Mouse (Mus musculus): ENCODE results near the gene Ace. TPM values are rescaled to one million over a fixed set of nuclear protein-coding genes. Genes with fewer than 3 reads are reported as not detected.

Gene Ace
- under 1 TPM in 1 of 2 experiments, not detected in 1; 0.11 TPM for polyA plus RNA-seq (2017; shearing (Covaris generic))

DNA sequence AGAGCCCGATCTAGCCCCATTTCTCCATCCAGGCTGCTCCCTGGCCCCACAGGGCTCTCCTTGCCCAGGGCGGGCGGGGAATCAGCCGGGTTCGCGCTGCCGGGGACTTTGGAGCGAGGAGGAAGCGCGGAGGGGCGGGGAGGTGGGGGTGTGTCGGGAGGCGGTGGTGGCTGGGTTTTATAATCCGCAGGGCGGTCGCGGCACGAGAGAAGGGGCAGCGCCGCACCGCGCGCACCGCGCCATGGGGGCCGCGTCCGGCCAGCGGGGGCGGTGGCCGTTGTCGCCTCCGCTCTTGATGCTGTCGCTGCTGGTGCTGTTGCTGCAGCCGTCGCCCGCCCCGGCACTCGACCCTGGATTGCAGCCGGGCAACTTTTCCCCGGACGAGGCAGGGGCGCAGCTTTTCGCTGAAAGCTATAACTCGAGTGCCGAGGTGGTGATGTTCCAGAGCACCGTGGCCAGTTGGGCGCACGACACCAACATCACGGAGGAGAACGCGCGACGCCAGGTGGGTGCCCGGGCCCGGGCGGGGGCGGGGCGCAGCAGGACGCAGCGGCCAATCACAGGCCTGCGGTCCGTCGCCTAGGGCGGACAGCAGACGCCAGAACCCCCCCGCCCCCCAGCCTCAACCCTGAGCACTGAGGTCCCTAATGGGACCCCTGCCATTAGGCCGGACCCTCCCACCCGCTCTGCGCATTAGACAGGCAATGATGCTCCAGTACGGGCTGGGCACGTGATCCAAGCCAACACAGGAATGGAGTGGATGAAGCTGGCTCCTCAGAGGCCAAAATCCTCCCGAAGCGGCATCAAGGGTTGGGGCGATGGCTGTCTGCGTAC, at the start of gene Ace:
Ace (plus strand) TSS at position 205 of the 834 bp plus-strand sequence.
- no peak for ATAC-seq

- no peak for ATAC-seq
Measured at GRCm38 (mm10) chr11:105920098-105920785, 47.5 kb upstream of the Ace start.

DNA sequence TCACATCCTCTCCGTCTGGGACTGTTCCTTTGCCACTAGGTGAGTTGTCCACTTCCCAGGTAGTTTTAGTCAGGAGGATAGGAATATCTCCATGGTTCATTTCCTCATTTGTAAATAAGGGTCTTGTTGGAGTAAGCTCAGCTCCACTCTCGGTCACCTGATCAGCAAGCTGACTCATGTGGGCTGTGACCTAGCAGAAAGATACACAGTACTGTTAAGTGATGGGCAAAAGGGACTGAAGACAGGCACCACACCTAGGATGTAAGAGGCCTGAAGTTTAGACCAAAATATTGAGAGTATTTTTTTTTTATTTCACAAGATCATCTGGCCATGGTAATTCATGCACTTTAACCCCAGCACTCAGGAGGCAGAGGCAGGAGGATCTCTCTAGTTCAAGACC, 46.9 kb upstream of the Ace start:
- no peak for ATAC-seq

DNA sequence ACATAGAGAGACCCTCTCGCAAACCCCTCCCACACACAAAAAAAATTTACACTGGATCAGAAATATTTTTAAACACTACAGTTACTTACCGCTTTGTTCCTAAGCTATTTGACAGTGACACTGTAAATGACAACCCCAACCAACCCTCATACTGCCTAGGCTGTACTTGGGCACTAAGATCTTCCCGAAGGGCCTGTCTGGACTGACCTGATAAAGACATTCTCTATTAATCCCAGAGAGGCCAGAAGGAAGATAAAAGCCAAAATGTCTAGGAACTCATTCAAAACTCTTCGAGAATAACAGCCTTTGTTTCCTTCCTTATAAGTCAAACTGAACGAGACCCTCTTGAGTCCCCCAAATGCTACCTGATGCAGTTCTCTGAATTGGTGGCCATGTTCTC, 46.5 kb upstream of the Ace start:
- ATAC-seq: no peak

DNA sequence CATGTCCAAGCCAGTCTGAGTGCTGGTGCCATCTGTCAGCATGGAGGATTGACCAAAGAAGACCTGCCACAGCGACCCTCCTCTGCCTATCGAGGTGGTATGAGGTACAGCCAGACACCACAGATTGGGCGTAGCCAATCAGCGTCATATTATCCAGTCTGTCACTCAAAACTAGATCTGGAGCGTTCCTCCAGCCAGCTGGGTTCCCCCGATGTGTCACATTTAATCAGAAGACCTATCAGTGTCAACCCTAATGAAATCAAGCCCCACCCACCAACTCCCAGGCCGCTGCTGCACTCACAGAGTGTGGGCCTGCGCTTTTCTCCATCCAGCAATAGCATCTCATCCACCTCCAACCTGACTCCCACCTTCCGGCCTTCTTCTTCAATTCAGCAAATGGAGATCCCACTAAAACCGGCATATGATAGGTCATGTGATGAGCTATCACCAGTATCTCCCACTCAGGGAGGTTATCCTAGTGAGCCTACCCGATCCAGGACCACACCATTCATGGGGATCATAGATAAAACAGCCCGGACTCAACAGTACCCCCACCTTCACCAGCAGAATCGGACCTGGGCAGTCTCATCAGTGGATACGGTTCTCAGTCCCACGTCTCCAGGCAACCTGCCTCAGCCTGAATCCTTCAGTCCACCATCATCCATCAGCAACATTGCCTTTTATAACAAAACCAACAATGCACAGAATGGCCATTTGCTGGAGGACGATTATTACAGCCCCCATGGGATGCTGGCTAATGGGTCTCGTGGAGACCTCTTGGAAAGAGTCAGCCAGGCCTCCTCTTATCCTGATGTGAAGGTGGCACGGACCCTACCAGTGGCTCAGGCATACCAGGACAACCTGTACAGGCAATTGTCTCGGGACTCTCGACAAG, 44.7 kb upstream of the Ace start:
- no peak for ATAC-seq

GRCm38 (mm10) chr11:105927065-105928030, 40.4 kb upstream of the Ace start:
- ATAC-seq: no peak

GRCm38 (mm10) chr11:105928171-105928570, 39.6 kb upstream of the Ace start:
- ATAC-seq: no peak

DNA sequence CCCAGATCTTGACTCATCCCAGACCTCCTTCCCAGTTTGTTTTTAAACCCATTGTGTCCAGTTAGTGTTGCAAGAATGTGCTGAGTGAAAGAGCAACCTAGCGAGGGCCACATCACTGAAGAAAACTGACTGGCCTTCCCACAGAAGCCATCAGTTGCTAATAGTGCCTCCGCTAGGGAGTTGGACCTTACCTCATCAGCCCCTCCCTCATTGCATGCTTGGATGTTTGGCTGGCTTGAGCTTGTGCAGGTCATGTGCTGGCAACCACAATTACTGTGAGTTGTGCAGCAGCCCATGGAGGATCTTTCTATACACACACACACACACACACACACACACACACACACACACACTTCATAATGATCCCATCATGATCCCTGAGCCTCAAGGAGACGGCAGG, 36.4 kb upstream of the Ace start:
- ATAC-seq: no peak

GRCm38 (mm10) chr11:105933746-105934145, 34.0 kb upstream of the Ace start:
- ATAC-seq: no peak

GRCm38 (mm10) chr11:105934303-105934711, 33.4 kb upstream of the Ace start:
- no peak for ATAC-seq

- ATAC-seq: no peak
Measured at GRCm38 (mm10) chr11:105934816-105935215, 32.9 kb upstream of the Ace start.

GRCm38 (mm10) chr11:105935496-105935895, 32.2 kb upstream of the Ace start:
- ATAC-seq: no peak

- ATAC-seq: no peak
Measured at GRCm38 (mm10) chr11:105936200-105936599, 31.5 kb upstream of the Ace start.

DNA sequence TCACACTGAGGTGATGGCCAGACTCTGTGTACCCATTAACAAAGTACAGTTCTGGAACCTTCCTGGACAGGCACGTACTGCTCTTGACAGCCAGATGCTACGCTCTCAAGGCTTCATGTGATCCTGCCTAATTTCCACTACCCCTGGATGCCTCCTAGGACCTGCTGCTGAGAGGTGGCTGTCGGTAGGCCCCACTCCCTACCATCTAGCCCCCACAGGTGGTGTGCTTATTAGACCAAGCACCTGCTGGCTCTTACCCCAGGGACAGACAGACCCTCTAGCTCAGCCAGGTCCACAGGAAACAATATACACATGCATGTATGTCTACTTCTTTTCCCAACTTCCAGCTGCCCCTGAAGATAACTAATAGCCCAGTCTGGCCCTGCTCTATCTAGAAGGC, 30.8 kb upstream of the Ace start:
- no peak for ATAC-seq

GRCm38 (mm10) chr11:105938771-105939170, 29.0 kb upstream of the Ace start:
- ATAC-seq: no peak

DNA sequence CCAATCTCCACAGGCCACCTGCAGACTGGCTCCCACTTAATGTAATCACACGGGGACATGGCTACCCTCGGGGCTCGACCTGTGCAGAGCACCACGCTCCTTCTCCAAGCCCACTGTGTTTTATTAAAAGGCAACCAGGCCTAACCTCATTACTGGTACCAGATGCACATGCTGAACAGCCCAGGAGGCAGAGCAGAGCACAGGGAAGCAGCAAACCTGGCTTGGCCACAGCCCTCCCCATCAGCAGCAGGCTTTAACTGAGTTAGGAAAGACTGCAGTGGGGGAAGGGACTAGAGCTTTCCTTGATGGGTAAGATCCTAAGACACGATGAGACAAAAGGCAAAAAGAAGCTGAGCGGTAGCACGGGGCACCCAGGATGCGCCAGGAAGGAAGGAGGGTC, 25.8 kb upstream of the Ace start:
- no peak for ATAC-seq

GRCm38 (mm10) chr11:105943133-105944102, 24.3 kb upstream of the Ace start:
- ATAC-seq: no peak

DNA sequence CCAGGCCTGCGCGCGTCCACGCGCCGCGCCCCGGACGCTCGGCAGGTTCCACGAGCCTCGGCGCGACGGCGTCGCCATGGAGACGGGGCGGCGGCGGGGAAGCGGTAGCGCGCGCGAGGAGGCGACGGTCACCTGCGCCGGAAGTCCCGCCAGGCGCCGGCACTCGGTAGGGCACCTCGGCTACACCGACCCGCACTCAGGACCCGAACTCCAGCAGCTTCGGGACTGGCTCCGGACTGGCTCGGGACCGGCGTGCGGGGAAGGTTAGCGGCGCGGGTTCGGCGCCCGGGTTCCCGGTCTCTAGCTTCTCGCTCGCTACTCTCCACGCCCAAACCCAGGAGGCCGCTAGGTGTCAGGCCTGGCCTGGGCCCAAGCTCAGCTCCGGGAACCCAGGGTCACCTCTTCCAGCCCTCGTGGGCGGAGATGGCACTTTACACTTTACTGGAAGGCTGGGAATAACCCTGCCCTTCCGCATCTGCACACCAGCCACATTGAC, 23.6 kb upstream of the Ace start:
- peak; percentile 54 for ATAC-seq

- no peak for ATAC-seq
Measured at GRCm38 (mm10) chr11:105944770-105945672, 22.7 kb upstream of the Ace start.

Measured in activated CD4-positive, CD25-positive, alpha-beta regulatory T cell, adult 4 months (primary cell).